Mouse (Mus musculus) testis, adult 2 months (tissue): Measurements from ENCODE around the gene Zfp408.

ENCODE experiments used
- CTCF ChIP-seq: fragments of 200-500 bp; IDR thresholded peaks from 2 replicates; pipeline ENCODE4 v1.5.1; 2012; ENCODE audit warnings: low read depth, mild to moderate bottlenecking, inconsistent platforms, low read length, moderate library complexity; ENCODE audit not compliant: control insufficient read depth, insufficient read depth, insufficient replicate concordance
- POLR2A ChIP-seq: fragments of 200-500 bp; IDR thresholded peaks from 2 replicates; pipeline ENCODE4 v1.6.1; 2012; ENCODE audit warnings: low read depth, mild to moderate bottlenecking, inconsistent platforms, low read length, moderate library complexity; ENCODE audit not compliant: control insufficient read depth

- TF ChIP-seq POLR2A (no peak), CTCF (no peak)
Observed at GRCm38 (mm10) chr2:91689452-91689851, 39.9 kb upstream of the Zfp408 start.
